Mouse (Mus musculus): ENCODE results near the gene Tmem235.

The Tmem235 gene

DNA sequence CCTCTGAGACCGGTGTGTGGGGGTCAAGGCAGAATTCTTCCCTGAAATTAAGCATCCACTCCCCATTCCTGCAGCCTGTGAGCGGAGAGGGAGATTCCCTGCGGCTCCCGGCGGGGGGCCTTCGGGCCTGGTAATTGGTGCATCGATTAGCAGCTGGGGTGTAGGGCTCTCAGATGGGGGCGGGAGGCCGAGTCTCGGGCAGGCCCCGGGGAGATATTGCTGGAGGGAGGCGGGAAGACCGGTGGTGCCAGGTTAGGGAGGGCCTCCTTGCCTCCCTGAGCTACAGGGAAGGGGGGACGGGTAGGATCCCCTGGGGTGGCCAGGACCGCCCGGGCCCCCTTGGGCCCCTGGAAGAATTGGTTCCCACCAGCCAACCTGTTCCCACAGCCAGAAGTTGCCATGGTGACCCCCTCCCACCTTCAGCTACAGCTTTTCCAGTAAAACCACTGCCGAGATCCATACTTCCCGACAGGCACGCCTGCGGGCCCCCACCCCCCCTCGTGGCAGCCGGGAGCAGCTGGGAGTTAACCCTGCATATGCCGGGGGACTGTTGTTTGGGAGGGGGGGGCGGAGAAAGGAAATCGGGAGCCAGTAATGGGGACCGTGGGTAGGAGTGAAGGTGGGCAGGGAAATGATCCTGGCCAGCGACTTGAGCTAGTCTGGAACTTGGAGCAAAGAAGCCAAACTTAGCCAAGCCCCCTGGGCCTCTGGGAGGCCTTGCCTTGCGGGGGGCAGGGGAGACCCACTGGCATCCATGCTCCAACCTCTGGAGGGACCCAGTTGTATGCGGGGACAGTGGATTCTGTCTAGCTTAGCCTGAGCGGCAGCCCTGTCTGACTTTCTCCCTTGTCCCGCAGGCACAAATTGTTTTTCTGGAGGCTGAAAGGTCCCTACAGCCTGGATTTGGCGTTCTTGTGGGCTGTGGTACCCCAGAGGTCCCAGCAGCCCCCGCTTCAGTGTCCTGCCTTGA is 28.6 kb downstream of the Tmem235 start:
- ATAC-seq (ENCODE audit: insufficient number of reproducible peaks, low FRiP score, low TSS enrichment) = no peak

DNA sequence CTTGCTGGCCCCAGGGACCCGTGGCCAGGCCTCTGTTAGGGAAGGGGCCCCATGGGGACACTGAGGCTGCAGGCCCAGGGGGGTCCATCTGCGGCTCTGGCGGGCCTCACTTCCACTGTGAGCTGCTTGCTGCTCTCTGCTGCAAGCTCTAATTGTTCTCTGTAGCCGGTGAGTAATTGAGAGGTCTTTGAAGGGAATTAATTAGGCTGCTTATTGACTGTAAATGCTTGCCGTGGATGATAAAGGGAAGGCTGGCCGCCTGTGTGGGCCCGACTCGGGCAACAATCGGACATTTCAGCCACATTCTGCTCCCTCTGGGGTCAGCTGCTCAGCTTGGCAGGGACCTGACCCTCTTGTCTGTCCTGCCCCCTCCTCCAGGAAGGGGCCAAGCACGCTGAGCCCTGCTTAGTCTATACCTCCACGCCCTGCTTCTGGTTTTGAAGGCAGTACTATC is 29.4 kb downstream of the Tmem235 start:
- no peak for ATAC-seq (ENCODE audit: insufficient number of reproducible peaks, low FRiP score, low TSS enrichment)

DNA sequence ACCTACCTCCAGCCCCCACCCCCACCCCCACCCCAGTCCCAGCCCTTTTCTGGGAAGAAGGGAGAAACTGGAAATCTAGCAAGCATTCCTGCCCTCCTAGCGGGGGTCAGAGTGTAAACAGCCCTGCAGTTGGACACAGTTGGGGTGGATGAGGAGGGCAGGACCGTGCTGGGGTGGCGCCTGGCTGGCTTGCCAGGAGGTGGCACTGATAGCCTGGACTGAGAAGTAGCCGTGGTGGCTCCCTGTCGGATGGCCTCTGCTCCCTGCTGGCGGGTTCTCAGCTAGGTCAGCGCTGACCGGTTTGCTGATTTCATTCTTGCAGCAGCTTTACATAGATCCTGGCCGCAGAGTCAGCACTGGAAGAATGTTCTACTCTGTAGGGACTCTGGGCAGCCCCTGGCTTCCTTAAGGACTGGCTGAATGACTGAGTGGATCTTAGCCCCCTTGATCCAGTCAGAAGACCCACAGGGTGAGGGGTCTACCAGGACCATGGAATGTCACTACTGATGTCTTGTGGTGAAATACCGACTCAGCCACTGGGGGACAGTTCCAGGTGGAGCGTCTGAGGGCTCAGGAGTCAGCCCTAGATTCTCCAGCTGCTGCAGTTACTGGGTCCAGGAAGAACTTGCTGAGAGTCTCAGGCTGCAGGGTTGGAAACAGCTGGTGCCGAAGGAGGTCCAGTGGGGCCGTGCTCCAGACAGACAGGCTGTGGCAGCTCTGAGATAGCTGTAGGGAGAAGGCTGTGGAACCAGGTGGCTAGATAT is 30.1 kb downstream of the Tmem235 start:
- no peak for ATAC-seq (ENCODE audit: insufficient number of reproducible peaks, low FRiP score, low TSS enrichment)

DNA sequence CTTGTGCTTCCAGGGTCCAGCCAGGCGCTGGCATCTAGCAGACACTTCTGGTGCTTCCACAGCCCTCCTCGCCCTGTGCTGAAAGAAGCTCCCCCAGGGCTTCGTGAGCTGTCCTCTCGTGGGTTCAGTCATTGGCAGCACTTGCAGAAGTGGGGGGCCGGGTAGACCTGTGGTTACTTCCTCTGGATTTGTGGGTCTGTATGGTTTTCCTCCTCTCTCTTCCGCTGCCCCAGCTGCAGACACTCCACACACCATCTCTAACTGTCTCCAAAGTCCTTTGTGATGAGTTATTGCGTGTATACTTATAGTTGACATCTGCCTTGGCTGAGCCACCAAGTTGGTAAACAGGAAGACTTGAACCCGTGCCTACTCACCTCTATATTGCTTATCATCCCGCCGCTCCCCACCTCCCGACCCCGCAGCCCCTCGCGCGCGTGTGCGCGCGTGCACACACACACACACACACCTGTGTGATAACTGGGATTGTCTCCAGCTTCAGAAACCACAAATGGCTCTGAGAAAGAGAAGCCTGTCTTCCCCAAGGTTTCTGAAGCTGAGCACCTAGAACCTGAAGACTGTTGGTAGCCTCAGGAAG is 31.1 kb downstream of the Tmem235 start:
- no peak for ATAC-seq (ENCODE audit: insufficient number of reproducible peaks, low FRiP score, low TSS enrichment)

DNA sequence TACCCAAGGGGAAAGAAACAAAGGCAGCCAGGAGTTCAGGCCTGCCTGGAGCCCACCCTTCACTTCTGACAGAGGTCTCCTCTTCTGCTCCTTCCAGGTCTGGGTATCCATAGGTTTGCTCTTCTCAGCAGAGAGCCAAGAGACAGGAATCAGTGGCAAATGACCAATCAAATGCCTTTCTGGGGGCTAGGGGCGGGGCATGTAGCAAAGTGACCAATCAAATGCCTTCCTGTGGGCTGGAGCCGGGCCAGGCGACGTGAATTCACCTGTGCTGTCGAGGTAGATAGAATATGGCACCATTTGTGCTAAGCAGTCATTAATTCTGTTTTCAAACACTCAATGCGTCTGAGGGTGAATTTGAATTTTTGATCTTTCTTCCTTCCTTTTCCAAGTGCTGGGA is 31.6 kb downstream of the Tmem235 start:
- ATAC-seq (ENCODE audit: insufficient number of reproducible peaks, low FRiP score, low TSS enrichment) = no peak

DNA sequence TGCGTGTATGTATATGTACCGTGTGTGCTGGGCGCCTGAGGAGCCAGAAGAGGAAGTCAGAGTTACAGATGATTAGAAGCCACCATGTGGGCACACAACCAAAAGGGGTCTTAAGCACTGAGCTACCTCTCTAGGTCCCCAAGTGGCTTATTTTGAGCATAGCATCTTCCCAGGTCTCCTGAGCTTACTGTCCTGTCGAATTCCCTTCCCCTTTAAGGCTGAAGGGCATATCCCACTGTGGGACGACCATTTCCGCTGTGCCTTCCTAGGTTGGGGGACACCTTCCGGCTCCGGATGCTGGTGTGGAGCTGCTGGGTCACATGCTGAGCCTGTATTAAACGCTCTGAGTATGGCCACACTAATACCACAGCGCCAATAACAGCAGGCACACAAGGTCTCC is 34.1 kb downstream of the Tmem235 start:
- no peak for ATAC-seq (ENCODE audit: insufficient number of reproducible peaks, low FRiP score, low TSS enrichment)

DNA sequence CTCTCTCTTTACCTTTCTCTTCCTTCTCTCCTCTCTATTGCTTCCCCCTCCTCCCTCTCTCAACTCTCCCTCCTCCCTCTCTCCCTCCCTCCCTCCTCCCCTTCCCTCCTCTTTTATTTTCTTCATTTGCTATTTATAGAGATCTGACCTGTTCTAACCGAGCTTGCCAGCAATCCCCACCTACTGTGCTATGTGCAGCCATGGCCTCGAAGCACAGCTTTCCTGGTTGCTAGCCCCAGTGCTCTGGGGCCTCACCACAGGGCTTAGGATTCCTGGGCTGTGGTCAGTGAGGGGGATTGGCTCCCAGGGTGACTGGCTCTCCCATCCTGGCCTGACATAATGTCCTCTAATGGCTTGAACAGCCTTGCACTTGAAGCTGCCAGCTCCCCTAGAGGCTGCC is 36.0 kb downstream of the Tmem235 start:
- no peak for ATAC-seq (ENCODE audit: insufficient number of reproducible peaks, low FRiP score, low TSS enrichment)

DNA sequence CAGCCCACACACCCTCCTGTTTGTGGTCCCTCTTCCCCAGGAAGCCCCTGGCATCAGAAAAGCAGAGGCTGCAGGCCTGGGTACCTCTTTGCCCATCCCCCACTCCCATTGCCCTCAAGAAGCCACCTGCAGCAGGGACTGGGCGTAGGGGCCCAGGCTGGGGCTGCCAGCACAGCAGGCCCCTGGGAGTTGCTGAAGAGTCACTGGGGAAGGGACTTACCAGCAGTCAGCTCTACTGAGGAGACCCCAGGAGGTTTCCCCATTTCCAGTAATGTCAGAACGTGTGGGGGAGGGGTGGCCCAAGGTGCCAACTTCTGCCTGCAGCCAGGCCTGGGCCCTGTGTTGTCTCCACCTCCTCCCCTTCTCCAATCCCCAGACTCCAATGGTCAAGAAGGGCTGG is 41.7 kb downstream of the Tmem235 start:
- ATAC-seq (ENCODE audit: insufficient number of reproducible peaks, low FRiP score, low TSS enrichment) = no peak

DNA sequence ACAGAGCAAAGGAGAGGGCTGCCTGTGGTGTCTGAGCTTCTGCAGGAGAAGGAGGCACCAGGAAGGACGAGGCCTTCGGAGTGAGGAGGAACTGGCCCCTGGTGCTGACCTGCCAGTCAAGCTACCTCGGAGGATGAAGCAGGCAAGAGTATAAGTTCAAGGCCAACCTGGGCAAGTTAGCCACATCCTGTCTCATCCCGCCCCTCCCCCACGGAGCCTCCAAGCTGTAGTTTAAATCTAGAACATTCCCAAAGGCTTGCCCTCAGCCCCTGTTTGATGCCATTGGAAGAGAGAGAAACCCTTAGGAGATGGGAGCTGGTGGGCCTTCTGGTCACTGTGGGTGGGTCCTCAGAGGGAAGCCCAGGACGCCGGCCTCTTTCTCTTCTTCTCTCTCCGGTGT is 43.9 kb downstream of the Tmem235 start:
- ATAC-seq (ENCODE audit: insufficient number of reproducible peaks, low FRiP score, low TSS enrichment) = no peak

DNA sequence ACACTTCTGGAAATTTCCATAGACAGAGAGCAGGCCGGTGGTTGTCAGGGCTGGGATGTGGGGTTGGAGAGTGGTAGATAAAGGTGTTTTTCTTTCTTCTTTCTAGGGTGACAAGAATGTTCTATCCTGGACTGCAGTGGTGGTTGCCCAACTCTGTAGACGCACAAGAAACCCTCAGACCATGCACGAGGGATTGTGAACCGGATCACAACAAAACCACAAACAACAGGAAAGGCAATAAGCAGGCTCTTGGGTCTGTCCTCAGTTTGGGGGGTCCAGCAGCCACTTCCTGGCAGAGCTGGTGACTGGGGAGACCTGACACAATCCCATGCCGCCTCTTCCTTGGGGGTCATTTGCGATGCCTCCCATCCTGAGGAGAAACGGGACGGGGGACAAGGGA is 48.8 kb downstream of the Tmem235 start:
- ATAC-seq (ENCODE audit: insufficient number of reproducible peaks, low FRiP score, low TSS enrichment) = no peak

DNA sequence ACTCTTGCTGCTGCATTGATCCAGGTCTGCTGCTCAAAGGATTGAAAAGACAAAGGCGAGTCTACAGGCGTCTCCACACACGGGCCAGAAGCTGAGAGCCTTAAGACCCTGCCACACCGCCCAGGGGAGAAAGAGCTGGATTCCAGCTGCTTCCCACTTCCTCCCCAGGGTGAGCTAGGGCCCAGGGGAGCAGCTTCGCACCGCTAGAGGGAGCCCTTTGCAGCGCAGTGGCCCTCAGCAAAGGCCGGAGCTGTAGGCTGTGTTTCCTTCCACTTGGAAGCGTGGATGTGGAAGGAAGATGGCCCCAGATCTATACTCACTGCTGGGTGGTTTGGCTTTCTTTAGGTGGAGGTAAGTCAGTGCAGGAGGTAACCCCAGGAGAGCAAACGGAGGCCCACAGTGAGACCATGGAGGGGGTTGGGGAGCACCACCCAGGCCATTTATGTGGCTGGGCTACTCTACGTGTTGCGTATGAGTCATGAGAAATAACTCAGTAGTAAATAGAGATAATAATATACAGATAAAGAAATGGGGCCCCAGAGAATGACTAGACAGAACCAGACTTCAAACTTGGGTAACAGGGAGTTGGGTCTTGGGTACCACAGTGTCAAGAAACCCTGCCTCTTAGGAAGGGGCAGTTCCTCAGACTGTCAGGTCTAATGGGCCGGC is 52.3 kb downstream of the Tmem235 start:
- ATAC-seq (ENCODE audit: insufficient number of reproducible peaks, low FRiP score, low TSS enrichment) = no peak

DNA sequence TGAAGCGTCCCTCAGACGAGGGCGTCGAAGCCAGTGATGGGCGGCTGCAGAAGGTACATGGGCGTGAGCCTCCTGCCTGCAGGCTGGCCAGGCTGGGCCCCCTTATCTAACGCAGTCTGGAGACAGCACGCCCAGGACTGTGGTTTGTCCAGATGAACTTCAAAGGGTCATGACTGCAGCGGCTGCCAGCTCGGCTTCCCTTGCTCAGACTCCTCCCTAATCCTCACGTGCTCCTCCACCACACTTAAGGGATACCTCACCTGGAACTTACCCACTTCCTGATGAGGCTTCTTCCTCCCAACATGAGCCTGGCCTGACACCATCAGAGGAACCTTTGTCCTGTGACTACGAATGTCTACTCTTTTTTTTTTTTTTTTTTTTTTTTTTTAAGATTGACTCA is 54.0 kb downstream of the Tmem235 start:
- ATAC-seq (ENCODE audit: insufficient number of reproducible peaks, low FRiP score, low TSS enrichment) = no peak
